16 mouse cellular contexts compared by ENCODE assay signal in the genomic region with DNA sequence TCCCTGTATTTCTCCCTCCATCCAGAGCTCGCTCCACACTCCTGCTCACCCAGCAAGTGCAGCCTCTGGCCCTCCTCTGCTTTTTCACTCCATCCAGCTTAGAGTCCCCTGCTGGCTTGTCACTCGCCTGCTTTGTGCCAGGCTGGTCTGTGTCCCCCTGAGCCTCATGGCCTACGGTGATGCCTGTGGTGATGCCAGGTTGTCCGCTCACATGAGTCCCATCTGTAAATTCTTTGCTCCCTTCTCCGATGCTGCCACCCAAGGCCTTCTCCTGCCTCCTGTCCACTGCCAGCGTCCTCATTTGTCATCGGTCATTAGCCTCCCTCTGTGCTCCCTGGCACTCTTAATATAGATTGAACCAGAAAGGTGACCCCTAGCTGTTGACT. TPM values are rescaled to one million over a fixed set of nuclear protein-coding genes. Genes with fewer than 3 reads are reported as not detected.
A peak's percentile ranks its signal among the peaks of the same experiment; 100 is the strongest.
DNase-seq lines count a peak whose midpoint lies in the region; ATAC-seq lines count a peak whose summit lies in the region.
"Had no signal": no experiment of that assay in that cellular context is flagged by ENCODE, and none has a peak within 500 bp of the region (broad histone marks: within the 10 kb centered on the region; RNA-seq: fewer than 3 reads in every experiment).

No protein-coding gene starts in this region.

- no peaks in the 10 kb centered on the region for H3K27me3 ChIP-seq in hindbrain, embryonic 16.5 days (replicated peaks; ENCODE audit: control insufficient read depth, insufficient read depth, low read length)
- no peaks in the 10 kb centered on the region for H3K27me3 ChIP-seq in neural tube, embryonic 15.5 days (replicated peaks)
- no peaks in the 10 kb centered on the region for H3K27me3 ChIP-seq in kidney, embryonic 16.5 days (ENCODE audit: insufficient read depth, low read length)
- H3K27me3 ChIP-seq: CH12.LX; embryonic facial prominence, embryonic 12.5 days; kidney, embryonic 15.5 days; Patski had no signal

- no peaks in the 10 kb centered on the region for H3K9me3 ChIP-seq in hindbrain, embryonic 16.5 days (ENCODE audit: control insufficient read depth, low read length)
- no peaks in the 10 kb centered on the region for H3K9me3 ChIP-seq in neural tube, embryonic 15.5 days (replicated peaks)
- no peaks in the 10 kb centered on the region for H3K9me3 ChIP-seq in kidney, embryonic 16.5 days (ENCODE audit: low read length)
- H3K9me3 ChIP-seq: embryonic facial prominence, embryonic 12.5 days; kidney, embryonic 15.5 days had no signal

- no peak overlapping the region; the same call in 1 of the 2 replicates for H3K9ac ChIP-seq in hindbrain, embryonic 16.5 days (ENCODE audit: low read depth, low read length)
- no peak overlapping the region for H3K9ac ChIP-seq in neural tube, embryonic 15.5 days (replicated peaks)
- no peak overlapping the region for H3K9ac ChIP-seq in kidney, embryonic 16.5 days (replicated peaks; ENCODE audit: low read length)
- H3K9ac ChIP-seq: embryonic facial prominence, embryonic 12.5 days; kidney, embryonic 15.5 days had no signal

- no peak overlapping the region for H3K4me3 ChIP-seq in hindbrain, embryonic 16.5 days (ENCODE audit: low read length)
- H3K4me3 ChIP-seq in neural tube, embryonic 15.5 days (replicated peaks), result no peak overlapping the region
- H3K4me3 ChIP-seq in kidney, embryonic 16.5 days (ENCODE audit: low read length), result no peak overlapping the region
- H3K4me3 ChIP-seq: embryonic facial prominence, embryonic 12.5 days; kidney, embryonic 15.5 days; myocyte had no signal

- H3K27ac ChIP-seq in hindbrain, embryonic 16.5 days (ENCODE audit: low read depth, low read length), result peak overlapping the region; percentile 59
- peak overlapping the region; percentile 46 for H3K27ac ChIP-seq in neural tube, embryonic 15.5 days (replicated peaks)
- H3K27ac ChIP-seq in kidney, embryonic 16.5 days (ENCODE audit: low read length), result no peak overlapping the region

- peaks cover 47% of the 10 kb centered on the region for H3K36me3 ChIP-seq in hindbrain, embryonic 16.5 days (ENCODE audit: control insufficient read depth, insufficient read depth, low read length)
- peaks cover 64% of the 10 kb centered on the region for H3K36me3 ChIP-seq in neural tube, embryonic 15.5 days
- peaks cover 78% of the 10 kb centered on the region for H3K36me3 ChIP-seq in kidney, embryonic 16.5 days (ENCODE audit: insufficient read depth, low read length)

- no peak for ATAC-seq in hindbrain, embryonic 16.5 days
- ATAC-seq in neural tube, embryonic 15.5 days (ENCODE audit: low FRiP score), result no peak
- no peak for ATAC-seq in kidney, embryonic 16.5 days (ENCODE audit: low FRiP score, low TSS enrichment)
- no peak for ATAC-seq in inflammation-experienced regulatory T-cells, adult 6 months
- ATAC-seq: Patski had no signal

- DNase-seq in heart, adult 11 months, result peak; percentile 96
- DNase-seq in heart, postnatal 25 days (ENCODE audit: low spot score), result no peak
- peak; percentile 46 for DNase-seq in retina, postnatal 1 day
- no peak for DNase-seq in retina, embryonic 14.5 days (ENCODE audit: low spot score)
- DNase-seq: adrenal gland, adult 2 months; lung, postnatal 36 days had no signal

- peaks cover 8% of the 10 kb centered on the region; the same call in 1 of the 2 replicates for H3K4me1 ChIP-seq in hindbrain, embryonic 16.5 days (ENCODE audit: control insufficient read depth, insufficient read depth, low read depth, low read length)
- peaks cover 6% of the 10 kb centered on the region; the same call in 1 of the 2 replicates for H3K4me1 ChIP-seq in neural tube, embryonic 15.5 days
- H3K4me1 ChIP-seq in kidney, embryonic 16.5 days (ENCODE audit: insufficient read depth, low read length), result no peaks in the 10 kb centered on the region
- H3K4me1 ChIP-seq: embryonic facial prominence, embryonic 12.5 days had no signal

- intact Hi-C loops in heart, postnatal 25 days (cut with DNase I), result no loop called here

- no peak overlapping the region for H3K4me2 ChIP-seq in hindbrain, embryonic 16.5 days (ENCODE audit: low read length)
- H3K4me2 ChIP-seq in neural tube, embryonic 15.5 days, result no peak overlapping the region
- H3K4me2 ChIP-seq in kidney, embryonic 16.5 days (replicated peaks; ENCODE audit: low read depth, low read length), result no peak overlapping the region
- H3K4me2 ChIP-seq: embryonic facial prominence, embryonic 12.5 days; kidney, embryonic 15.5 days; liver, embryonic 11.5 days had no signal

- WGBS in hindbrain, embryonic 16.5 days, result 42% methylated on average over 7 of the region's 7 CpGs
- 53% methylated on average over 7 of the region's 7 CpGs for WGBS in neural tube, embryonic 15.5 days
- 74% methylated on average over 7 of the region's 7 CpGs for WGBS in kidney, embryonic 16.5 days

RNA-seq across cellular contexts. Expression of a gene that starts 29.7 kb away (rescaled TPM):
- 100 to 1,000 TPM; 277 to 296 TPM for total RNA-seq in heart, postnatal 25 days (2021)
- 34.6 and 45.4 TPM in 2 replicates for polyA plus RNA-seq in hindbrain, embryonic 16.5 days (2015; fragmentation: Nextera tagmentation; extraction: Ambion mirVana)
- 38.0 and 42.9 TPM in 2 replicates for polyA plus RNA-seq in neural tube, embryonic 15.5 days (2015; fragmentation: Nextera tagmentation; extraction: Ambion mirVana)
- polyA plus RNA-seq in kidney, embryonic 16.5 days (2015; fragmentation: Nextera tagmentation; extraction: Ambion mirVana), result 42.4 and 55.5 TPM in 2 replicates
- 10 to 100 TPM; 19.9 to 30.3 (median 23.0) TPM for polyA plus RNA-seq in inflammation-experienced regulatory T-cells, adult 6 months (2017; shearing (Covaris generic))

Comparison
In these comparisons a context has a peak if more than half of its experiments do, and no peak if none do; other contexts are left out.
1. DNase-seq: peak in heart, adult 11 months (single experiment) and retina, postnatal 1 day (single experiment); none in heart, postnatal 25 days (single experiment) and retina, embryonic 14.5 days (single experiment).